Mouse (Mus musculus) olfactory bulb, adult 2 months (tissue): ENCODE data around the gene Pbld2. TPM values are rescaled to one million over a fixed set of nuclear protein-coding genes. Genes with fewer than 3 reads are reported as not detected.

Experiments
- H3K27ac ChIP-seq: fragments of 200-500 bp; 2 replicates; pipeline ENCODE4 v1.5.1; 2012; ENCODE audit warnings: low read depth, low read length; ENCODE audit not compliant: insufficient read depth
- H3K4me1 ChIP-seq: fragments of 200-500 bp; 2 replicates; pipeline ENCODE4 v1.6.1; 2012; ENCODE audit warnings: low read length; ENCODE audit not compliant: control insufficient read depth, insufficient read depth
- H3K4me3 ChIP-seq: fragments of 200-500 bp; 2 replicates; pipeline ENCODE4 v1.5.1; 2012; ENCODE audit warnings: mild to moderate bottlenecking, low read depth, low read length, moderate library complexity; ENCODE audit not compliant: insufficient read depth
- CTCF ChIP-seq: fragments of 200-500 bp; IDR thresholded peaks from 2 replicates; pipeline ENCODE4 v1.5.1; 2012; ENCODE audit warnings: low read depth, mild to moderate bottlenecking, low read length, moderate library complexity; ENCODE audit not compliant: insufficient read depth
- POLR2A ChIP-seq: fragments of 200-500 bp; IDR thresholded peaks from 2 replicates; pipeline ENCODE4 v1.6.1; 2012; ENCODE audit warnings: mild to moderate bottlenecking, low read depth, low read length, moderate library complexity; ENCODE audit not compliant: insufficient read depth
- WGBS: fragments of 180-500 bp; shearing (Covaris S2); methylation state at CpG from one replicate; pipeline ENCODE4 v1.1.7; 2018; 5-methylcytosine and 5-hydroxymethylcytosine counted together
- polyA plus RNA-seq: library from polyadenylated mRNA; stranded (reverse); fragments of >200 nt; gene quantifications from 2 replicates; pipeline ENCODE4 v1.2.4, GENCODE M21; 2012; ENCODE audit warnings: low replicate concordance; ENCODE audit not compliant: missing spikeins, insufficient read depth, insufficient read length

Pbld2 gene
- polyA plus RNA-seq, 1 experiment: not detected

DNA sequence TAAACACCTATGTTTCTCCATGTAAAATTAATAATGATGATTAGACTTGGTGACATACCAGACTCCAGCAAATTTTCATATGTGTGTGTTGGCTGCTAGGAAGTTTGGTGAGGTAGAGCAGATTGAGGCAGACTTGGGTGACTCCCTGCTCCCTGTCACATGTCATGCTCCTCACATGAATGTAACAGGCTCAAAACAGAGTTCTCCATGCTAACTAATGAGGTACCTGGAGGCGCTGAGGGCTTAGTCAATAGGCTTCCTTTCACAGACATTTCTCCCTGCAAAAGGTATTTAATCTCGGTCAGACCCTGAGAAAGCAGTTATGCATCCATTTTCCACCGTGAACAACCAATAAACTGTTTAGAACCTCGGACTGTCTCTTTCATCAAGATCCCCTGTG lies 4.3 kb downstream of the Pbld2 start:
- no peak overlapping the region for H3K27ac ChIP-seq
- H3K4me3 ChIP-seq: no peak overlapping the region
- no peak for TF ChIP-seq CTCF
- TF ChIP-seq POLR2A: no peak
- WGBS: 45% methylated on average over 4 of the region's 4 CpGs
- peaks cover 3% of the 10 kb centered on the region; the same call in 1 of the 2 replicates for H3K4me1 ChIP-seq

DNA sequence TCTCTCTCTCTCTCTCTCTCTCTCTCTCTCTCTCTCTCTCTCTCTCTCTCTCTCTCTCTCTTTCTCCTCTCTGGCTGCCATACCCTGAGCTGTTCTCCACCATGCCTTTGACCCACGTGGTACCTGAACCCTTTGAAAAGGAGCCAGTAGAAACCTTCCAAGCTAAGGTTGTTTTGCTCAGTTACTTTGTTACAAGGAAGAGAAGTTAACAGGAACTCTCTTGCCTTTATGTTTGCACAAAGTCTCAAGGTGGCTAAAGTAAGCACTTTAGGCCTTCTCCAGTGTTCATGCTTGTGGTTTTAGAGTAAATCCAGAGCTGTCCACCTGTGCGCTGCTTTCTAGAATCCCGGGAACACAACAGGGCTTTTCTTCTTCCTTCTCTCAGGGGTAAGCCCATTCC lies 8.2 kb downstream of the Pbld2 start:
- no peak overlapping the region for H3K4me3 ChIP-seq
- H3K27ac ChIP-seq: no peak overlapping the region
- no peaks in the 10 kb centered on the region for H3K4me1 ChIP-seq
- WGBS: 81% methylated on average over 3 of the region's 3 CpGs
- TF ChIP-seq POLR2A (no peak), CTCF (no peak)

DNA sequence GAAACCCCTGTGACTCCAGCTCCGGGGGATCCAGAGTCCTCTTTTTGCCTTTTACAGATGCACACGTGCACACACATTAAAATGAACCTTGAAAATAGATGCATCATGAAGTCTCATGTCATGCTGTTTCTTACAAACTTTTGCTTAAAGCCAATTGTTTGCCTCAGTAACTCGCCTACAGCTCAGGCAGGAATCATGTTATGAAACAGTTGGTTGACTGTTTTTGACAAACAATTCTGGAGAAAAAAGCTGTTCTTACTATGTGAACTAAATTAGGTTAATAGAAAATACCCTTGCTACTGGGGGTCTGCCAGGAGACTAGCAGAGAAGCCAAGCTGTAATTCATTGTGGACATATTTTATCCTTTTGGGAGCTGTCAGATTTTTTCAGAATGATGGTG lies 8.8 kb downstream of the Pbld2 start:
- no peak for TF ChIP-seq POLR2A
- TF ChIP-seq CTCF: no peak
- Histone ChIP-seq H3K4me3 (no peak overlapping the region), H3K27ac (no peak overlapping the region), H3K4me1 (no peaks in the 10 kb centered on the region)
- WGBS: 59% methylated on average over 3 of the region's 3 CpGs

DNA sequence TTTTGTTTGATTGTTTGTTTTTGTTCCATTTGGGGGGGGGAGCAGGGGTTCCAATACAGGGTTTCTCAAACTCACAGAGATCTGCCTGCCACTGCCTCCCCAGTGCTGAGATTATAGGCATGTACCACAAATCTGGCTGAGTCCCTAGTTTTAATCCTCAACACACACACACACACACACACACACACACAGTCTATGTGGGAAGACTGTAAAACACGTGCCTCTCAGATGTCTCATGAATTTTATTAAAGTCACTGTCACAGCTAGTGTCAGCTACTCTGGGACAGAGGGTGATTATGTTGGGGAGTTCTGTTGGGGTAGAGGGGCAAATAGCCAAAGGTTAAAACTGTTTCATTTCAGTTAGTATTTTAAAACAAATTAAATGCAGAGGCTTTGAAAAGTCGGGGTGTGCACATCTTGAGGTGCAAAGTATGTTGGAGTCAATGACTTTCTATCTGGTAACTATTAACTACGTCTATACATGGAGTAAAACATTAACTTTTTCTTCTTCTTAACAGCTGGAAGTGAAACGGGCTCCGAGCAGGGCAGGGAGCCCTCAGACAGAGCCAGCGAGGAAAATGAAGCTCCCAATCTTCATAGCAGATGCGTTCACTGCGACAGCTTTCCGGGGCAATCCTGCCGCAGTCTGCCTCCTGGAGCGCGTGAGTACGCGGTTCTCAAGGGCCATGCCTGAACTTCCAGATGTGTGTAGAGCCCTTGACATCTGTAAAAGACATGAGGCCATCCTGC lies 14.6 kb downstream of the Pbld2 start:
- 87% methylated on average over 14 of the region's 14 CpGs for WGBS
- no peaks in the 10 kb centered on the region for H3K4me1 ChIP-seq
- H3K27ac ChIP-seq: no peak overlapping the region
- no peak overlapping the region for H3K4me3 ChIP-seq
- TF ChIP-seq CTCF (no peak), POLR2A (no peak)

DNA sequence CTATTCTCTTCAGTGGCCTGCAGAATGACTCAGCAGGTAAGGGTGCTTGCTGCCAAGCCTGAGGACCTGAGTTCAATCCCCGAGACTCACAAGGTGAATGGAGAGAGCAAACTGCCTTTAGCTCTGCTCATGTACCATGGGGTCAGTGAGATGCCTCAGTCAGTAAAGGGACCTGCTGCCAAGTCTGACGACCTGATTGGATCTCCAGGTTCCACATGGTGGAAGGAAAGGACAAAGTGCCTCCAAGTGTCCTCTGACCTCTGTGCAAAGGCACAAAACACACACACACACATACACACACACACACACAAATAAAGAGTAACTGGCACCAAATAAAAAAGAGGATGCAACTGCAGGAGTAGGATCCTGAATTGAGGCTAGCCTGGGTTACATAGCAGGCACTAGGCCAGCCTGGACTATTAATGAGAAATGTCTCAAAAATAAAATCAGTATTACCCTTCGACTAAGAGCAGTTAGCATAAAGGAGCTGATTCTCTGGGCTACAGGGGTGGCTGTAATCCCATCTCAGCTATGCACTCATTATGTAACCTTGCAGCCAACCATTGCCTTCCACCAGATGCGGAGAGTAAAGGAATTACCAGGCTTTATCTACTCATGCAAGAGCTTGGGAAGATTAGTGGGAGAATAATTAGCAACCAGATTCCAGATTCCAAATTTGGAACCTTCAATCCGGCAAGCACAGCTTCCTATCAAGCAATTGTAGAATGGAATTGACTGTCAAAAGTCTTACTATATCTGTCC lies 15.9 kb downstream of the Pbld2 start:
- WGBS: 48% methylated on average over 5 of the region's 5 CpGs
- no peaks in the 10 kb centered on the region for H3K4me1 ChIP-seq
- no peak overlapping the region for H3K4me3 ChIP-seq
- no peak overlapping the region for H3K27ac ChIP-seq
- no peak for TF ChIP-seq CTCF
- TF ChIP-seq POLR2A: no peak

DNA sequence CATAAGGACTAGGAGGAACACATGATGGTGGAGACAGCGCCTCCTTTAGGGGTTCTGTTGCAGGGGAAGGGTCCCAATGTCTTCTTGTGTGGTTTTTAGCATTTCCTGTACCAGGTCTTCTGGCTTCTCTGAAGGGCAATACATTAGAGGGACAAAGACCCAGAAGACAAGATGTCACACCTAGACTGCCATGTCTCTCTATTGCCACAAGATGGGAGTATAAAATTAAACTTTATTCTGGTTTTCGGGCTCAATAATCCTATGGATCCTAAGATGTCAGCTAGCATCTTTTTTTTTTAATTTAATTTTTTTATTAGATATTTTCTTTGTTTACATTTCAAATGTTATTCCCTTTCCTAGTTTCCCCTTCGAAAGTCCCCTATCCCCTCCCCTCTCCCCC lies 19.0 kb downstream of the Pbld2 start:
- Histone ChIP-seq H3K4me1 (no peaks in the 10 kb centered on the region), H3K4me3 (no peak overlapping the region), H3K27ac (no peak overlapping the region)
- 70% methylated on average over 3 of the region's 3 CpGs for WGBS
- no peak for TF ChIP-seq POLR2A
- no peak for TF ChIP-seq CTCF

DNA sequence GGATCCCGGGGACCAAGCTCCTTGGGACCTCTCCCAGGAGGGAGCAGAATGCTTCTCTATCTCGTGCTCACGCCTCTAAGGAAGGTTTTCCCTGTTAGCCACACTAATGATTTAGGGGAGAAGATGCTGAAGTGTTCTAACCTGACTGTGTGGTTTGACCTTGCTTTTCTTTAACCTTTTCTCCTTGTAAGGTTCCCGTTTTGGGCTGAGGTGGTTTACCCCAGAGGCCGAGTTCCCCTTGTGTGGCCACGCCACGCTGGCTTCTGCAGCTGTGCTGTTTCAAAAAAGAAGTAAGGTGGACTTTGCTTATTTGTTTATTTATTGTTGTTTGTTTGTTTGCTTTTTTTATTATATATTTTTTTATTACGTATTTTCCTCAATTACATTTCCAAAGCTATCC lies 23.6 kb downstream of the Pbld2 start:
- 93% methylated on average over 8 of the region's 8 CpGs for WGBS
- no peak overlapping the region for H3K4me3 ChIP-seq
- H3K4me1 ChIP-seq: no peaks in the 10 kb centered on the region
- no peak for TF ChIP-seq CTCF
- no peak for TF ChIP-seq POLR2A
- H3K27ac ChIP-seq: no peak overlapping the region

DNA sequence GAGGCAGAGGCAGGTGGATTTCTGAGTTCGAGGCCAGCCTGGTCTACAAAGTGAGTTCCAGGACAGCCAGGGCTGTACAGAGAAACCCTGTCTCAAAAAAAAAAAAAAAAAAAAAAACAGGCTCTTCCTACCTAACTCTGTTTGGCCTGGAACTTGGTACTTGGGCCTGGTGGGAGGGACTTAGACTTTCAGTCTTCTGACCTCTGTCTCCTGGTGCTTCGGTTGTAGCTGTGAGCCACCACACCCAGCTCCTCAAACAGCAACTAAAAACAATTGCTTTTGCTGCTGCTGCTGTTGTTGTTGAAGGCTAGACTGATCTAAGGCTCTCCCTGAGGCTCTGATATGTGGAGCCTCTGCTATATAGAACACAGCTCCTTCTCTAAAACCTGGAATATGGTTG lies 25.0 kb downstream of the Pbld2 start:
- Histone ChIP-seq H3K27ac (no peak overlapping the region), H3K4me1 (no peaks in the 10 kb centered on the region), H3K4me3 (no peak overlapping the region)
- no peak for TF ChIP-seq CTCF
- TF ChIP-seq POLR2A: no peak
- 90% methylated on average over 2 of the region's 2 CpGs for WGBS

DNA sequence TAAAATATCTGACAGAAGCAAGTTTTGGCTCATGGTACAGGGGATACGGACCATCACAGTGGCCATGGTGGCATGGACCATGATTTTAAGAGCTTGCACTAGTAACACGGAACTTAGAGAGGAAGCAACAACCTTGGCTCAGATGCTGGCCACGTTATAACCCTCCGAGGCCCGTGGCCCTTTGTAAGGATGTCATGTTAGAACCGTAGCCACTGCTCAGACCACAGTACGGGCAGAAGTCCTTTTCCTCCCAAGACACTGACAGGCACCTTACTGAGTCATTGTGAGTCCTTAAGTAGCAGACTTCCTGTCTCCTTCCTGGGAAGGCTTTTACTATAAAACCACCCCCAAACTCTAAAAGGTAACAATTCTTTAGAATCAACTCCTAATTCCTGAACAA lies 27.2 kb downstream of the Pbld2 start:
- no peak overlapping the region for H3K4me3 ChIP-seq
- H3K4me1 ChIP-seq: no peaks in the 10 kb centered on the region
- H3K27ac ChIP-seq: no peak overlapping the region
- no peak for TF ChIP-seq POLR2A
- no peak for TF ChIP-seq CTCF
- WGBS: 85% methylated on average over 7 of the region's 7 CpGs
